Mouse (Mus musculus) erythroblast, embryonic 14.5 days (primary cell): ENCODE results near the gene Lrmda.

Source experiments
- GATA1 ChIP-seq: IDR thresholded peaks from 2 replicates; pipeline ENCODE4 v1.6.1; 2012; ENCODE audit warnings: low read length, inconsistent platforms, mixed read lengths
- TAL1 ChIP-seq: IDR thresholded peaks from 3 replicates; pipeline ENCODE4 v1.6.1; 2012; ENCODE audit warnings: low read length, inconsistent platforms, mixed read lengths

DNA sequence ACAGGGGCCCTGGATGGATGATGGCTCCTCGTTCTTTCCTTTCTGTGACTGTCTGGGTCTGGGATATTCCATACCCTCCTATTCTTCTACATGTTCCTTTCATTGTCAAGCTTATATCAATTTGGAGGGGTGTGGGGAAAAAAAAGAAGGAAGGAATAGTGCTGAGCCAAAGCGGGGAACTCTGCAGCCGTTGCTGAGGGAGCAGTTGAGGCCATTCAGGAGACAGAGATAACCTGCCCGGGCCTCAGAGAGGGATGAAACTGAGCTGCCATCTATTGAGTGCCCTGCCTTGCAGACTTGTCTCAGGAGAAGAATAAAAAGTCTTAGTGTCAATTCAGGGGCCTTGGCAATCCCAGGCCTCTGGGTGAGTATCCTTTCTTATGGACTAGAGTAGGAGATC is 260.1 kb downstream of the Lrmda start:
- no peak for TF ChIP-seq GATA1
- TF ChIP-seq TAL1 = no peak
